Mouse (Mus musculus): ENCODE data around the gene Hydin.

- TF ChIP-seq CTCF (IDR thresholded peaks at IDR 0.05; ENCODE audit: borderline replicate concordance, insufficient read depth, low read length): no peak
- no peak for TF ChIP-seq POLR2A (IDR thresholded peaks at IDR 0.05; ENCODE audit: low read depth, low read length)
These were observed 367.0 kb downstream of the Hydin start for GRCm38 (mm10) chr8:110633814-110634213.

All from embryonic fibroblast, embryonic 13.5 days (primary cell).